Comparison of ENCODE assay signal across 8 mouse cellular contexts in genomic region chr2:153560664-153561541, GRCm38 (mm10). TPM values are rescaled to one million over a fixed set of nuclear protein-coding genes. Genes with fewer than 3 reads are reported as not detected.
DNase-seq lines count a peak whose midpoint lies in the region; ATAC-seq and TF ChIP-seq lines count a peak whose summit lies in the region.

No protein-coding gene starts in this region.

- no peaks in the 10 kb centered on the region for H3K9me3 ChIP-seq in embryonic facial prominence, embryonic 12.5 days

- ATAC-seq in embryonic facial prominence, embryonic 12.5 days (ENCODE audit: insufficient number of reproducible peaks, insufficient read depth, low FRiP score, low TSS enrichment): peak; percentile 68

- H3K36me3 ChIP-seq in embryonic facial prominence, embryonic 12.5 days: no peaks in the 10 kb centered on the region
- no peaks in the 10 kb centered on the region for H3K36me3 ChIP-seq in spleen, adult 2 months (ENCODE audit: control insufficient read depth, insufficient read depth, low read length)

- intact Hi-C loops in heart, postnatal 10 days (cut with DNase I): no loop called here
- intact Hi-C loops in left cerebral cortex, postnatal 4 days (cut with DNase I): no loop called here

- H3K4me2 ChIP-seq in embryonic facial prominence, embryonic 12.5 days (replicated peaks): peak overlapping the region; percentile 42

- peaks cover 13% of the 10 kb centered on the region for H3K4me1 ChIP-seq in embryonic facial prominence, embryonic 12.5 days
- H3K4me1 ChIP-seq in spleen, adult 2 months (ENCODE audit: control insufficient read depth, insufficient read depth, insufficient read length): peaks cover 20% of the 10 kb centered on the region

- no peak for TF ChIP-seq POLR2A in spleen, adult 2 months (IDR thresholded peaks at IDR 0.05; ENCODE audit: low read depth, low read length)

- H3K27ac ChIP-seq in embryonic facial prominence, embryonic 12.5 days: peak overlapping the region; percentile 36; the same call in 1 of the 2 replicates
- H3K27ac ChIP-seq in spleen, adult 2 months (ENCODE audit: insufficient read depth, low read length): no peak overlapping the region

- WGBS in embryonic facial prominence, embryonic 12.5 days: 9% methylated on average over 21 of the region's 21 CpGs
- WGBS in spleen, adult 2 months: 4% methylated on average over 21 of the region's 21 CpGs

- no peak for TF ChIP-seq CTCF in spleen, adult 2 months (IDR thresholded peaks at IDR 0.05; ENCODE audit: extremely low read depth, insufficient read depth, insufficient read length, insufficient replicate concordance)

- 0 out of 2 replicates have a peak, but pooled peaks cover 9% of the 10 kb centered on the region for H3K27me3 ChIP-seq in embryonic facial prominence, embryonic 12.5 days
- H3K27me3 ChIP-seq in spleen, adult 2 months (ENCODE audit: control insufficient read depth, insufficient read depth, low read length): no peaks in the 10 kb centered on the region

- peak overlapping the region; percentile 5; the same call in 1 of the 2 replicates for H3K4me3 ChIP-seq in embryonic facial prominence, embryonic 12.5 days
- peak overlapping the region; percentile 39; the same call in 1 of the 2 replicates for H3K4me3 ChIP-seq in spleen, adult 2 months (ENCODE audit: extremely low read depth, insufficient read depth, insufficient read length)

- DNase-seq in ovary, adult 18-20 months (ENCODE audit: low spot score): peak; percentile 45
- no peak for DNase-seq in ovary, postnatal 10 days (ENCODE audit: low spot score)
- DNase-seq in heart, postnatal 10 days: peak; percentile 71 to 74
- peak; percentile 80 for DNase-seq in left cerebral cortex, postnatal 4 days
- peak; percentile 36 for DNase-seq in mesoderm, embryonic 11.5 days (ENCODE audit: low read depth, low spot score)
- DNase-seq in spleen, adult 2 months (ENCODE audit: low read depth in 1 of 2, low spot score in 2 of 2): peak in 1 of 2 experiments; percentile 65
- no peak for DNase-seq in cerebellum, adult 9-10 months

- H3K9ac ChIP-seq in embryonic facial prominence, embryonic 12.5 days: no peak overlapping the region; the same call in 1 of the 2 replicates

RNA-seq across cellular contexts. Expression of gene Nol4l, which starts 31.1 kb away (rescaled TPM):
- polyA plus RNA-seq in embryonic facial prominence, embryonic 12.5 days (2016; fragmentation: Nextera tagmentation; extraction: Ambion mirVana): 19.4 and 22.3 TPM in 2 replicates
- 10 to 100 TPM in 1 of 2 experiments, 1 to 10 TPM in 1; 9.5 to 10.4 TPM for total RNA-seq in heart, postnatal 10 days (2021)
- total RNA-seq in left cerebral cortex, postnatal 4 days (2021): 100 to 1,000 TPM; 111 to 122 TPM
- polyA plus RNA-seq in spleen, adult 2 months (2012; rRNA removed): 2.5 TPM in 2 replicates

Comparison
In these comparisons a context has a peak if more than half of its experiments do, and no peak if none do; other contexts are left out.
1. DNase-seq: peak in ovary, adult 18-20 months (single experiment), heart, postnatal 10 days (2 of 2), left cerebral cortex, postnatal 4 days (single experiment) and mesoderm, embryonic 11.5 days (single experiment); none in ovary, postnatal 10 days (single experiment) and cerebellum, adult 9-10 months (single experiment).
2. RNA of gene Nol4l, which starts 31.1 kb away (total RNA-seq): 111 to 122 TPM in left cerebral cortex, postnatal 4 days; 9.5 to 10.4 TPM in heart, postnatal 10 days; every median in the first group is over 4 times any median in the second.